Mouse (Mus musculus) right cerebral cortex, postnatal 10 days (tissue): ENCODE data around the gene Rspry1.
A peak's percentile ranks its signal among the peaks of the same experiment; 100 is the strongest.

Experiments
- DNase-seq, 2 experiments: peaks; one replicate each; pipeline ENCODE4 v3.0.0; 2021; ENCODE audit warnings: low spot score in 2 of 2

Rspry1 gene

GRCm38 (mm10) chr8:94602471-94603131 lies 864 bp downstream of the Rspry1 start:
- DNase-seq = peak; percentile 36 to 38

- DNase-seq = peak in 1 of 2 experiments; percentile 1
Measured at GRCm38 (mm10) chr8:94604030-94604429, 2.3 kb downstream of the Rspry1 start.

GRCm38 (mm10) chr8:94607064-94607463 lies 5.3 kb downstream of the Rspry1 start:
- DNase-seq = no peak

GRCm38 (mm10) chr8:94624885-94625284 lies 23.1 kb downstream of the Rspry1 start:
- DNase-seq = no peak

GRCm38 (mm10) chr8:94633564-94634194 lies 31.9 kb downstream of the Rspry1 start:
- no peak for DNase-seq

GRCm38 (mm10) chr8:94634211-94634610 lies 32.5 kb downstream of the Rspry1 start:
- DNase-seq = no peak

GRCm38 (mm10) chr8:94641183-94641582 lies 39.4 kb downstream of the Rspry1 start:
- no peak for DNase-seq

GRCm38 (mm10) chr8:94641938-94642337 lies 40.2 kb downstream of the Rspry1 start:
- no peak for DNase-seq

- DNase-seq = no peak
Measured at GRCm38 (mm10) chr8:94645202-94645601, 43.5 kb downstream of the Rspry1 start.

GRCm38 (mm10) chr8:94646165-94646564 lies 44.4 kb downstream of the Rspry1 start:
- DNase-seq = no peak

GRCm38 (mm10) chr8:94649496-94649895 lies 47.8 kb downstream of the Rspry1 start:
- no peak for DNase-seq

GRCm38 (mm10) chr8:94652951-94653350 lies 51.2 kb downstream of the Rspry1 start:
- DNase-seq = no peak

GRCm38 (mm10) chr8:94654994-94655393 lies 53.3 kb downstream of the Rspry1 start:
- no peak for DNase-seq

GRCm38 (mm10) chr8:94658031-94658430 lies 56.3 kb downstream of the Rspry1 start:
- no peak for DNase-seq

- DNase-seq = no peak
Measured at GRCm38 (mm10) chr8:94660418-94660817, 58.7 kb downstream of the Rspry1 start.

GRCm38 (mm10) chr8:94664722-94665121 lies 63.0 kb downstream of the Rspry1 start:
- no peak for DNase-seq

GRCm38 (mm10) chr8:94666456-94667308 lies 64.9 kb downstream of the Rspry1 start, which contains the start of gene Arl2bp:
TSS of gene Arl2bp (plus strand) at chr8:94666600.
- DNase-seq = peak; percentile 96 to 98

- DNase-seq = no peak
Measured at GRCm38 (mm10) chr8:94674384-94674783, 72.6 kb downstream of the Rspry1 start.

- DNase-seq = no peak
Measured at GRCm38 (mm10) chr8:94675923-94676322, 74.2 kb downstream of the Rspry1 start.

- peak; percentile 61 to 66 for DNase-seq
Measured at GRCm38 (mm10) chr8:94678582-94678981, 76.8 kb downstream of the Rspry1 start.

GRCm38 (mm10) chr8:94680414-94680813 lies 78.7 kb downstream of the Rspry1 start:
- DNase-seq = no peak

- DNase-seq = no peak
Measured at GRCm38 (mm10) chr8:94682732-94683524, 81.2 kb downstream of the Rspry1 start.
